Mouse (Mus musculus): ENCODE results near the gene Mamstr. TPM values are rescaled to one million over a fixed set of nuclear protein-coding genes. Genes with fewer than 3 reads are reported as not detected.
A peak's percentile ranks its signal among the peaks of the same experiment; 100 is the strongest.

The Mamstr gene
- polyA plus RNA-seq, 1 experiment from 2014 or later, result 2.7 TPM

GRCm38 (mm10) chr7:45617042-45617695 lies 22.6 kb upstream of the Mamstr start, which contains the start of gene Fut1:
Gene Fut1, plus strand, starts transcription at chr7:45617289.
- peak within 1 kb of the TSS; percentile 20 for H3K4me2 ChIP-seq (replicated peaks)
- H3K9ac ChIP-seq (replicated peaks), result no peak within 1 kb of the TSS
- H3K36me3 ChIP-seq, result no peaks in the 10 kb centered on the region
- H3K4me3 ChIP-seq, result peak within 1 kb of the TSS; percentile 17; the same call in 1 of the 2 replicates
- no peak for ATAC-seq (replicated peaks)
- WGBS, result 5% methylated on average over 28 of the region's 31 CpGs
- H3K4me1 ChIP-seq, result no peaks in the 10 kb centered on the region
- H3K27ac ChIP-seq (replicated peaks), result no peak within 1 kb of the TSS
- H3K9me3 ChIP-seq, result no peaks in the 10 kb centered on the region
- peaks cover 27% of the 10 kb centered on the region for H3K27me3 ChIP-seq

- H3K27me3 ChIP-seq, result peaks cover 27% of the 10 kb centered on the region
- H3K9me3 ChIP-seq, result no peaks in the 10 kb centered on the region
- 88% methylated on average over 5 of the region's 5 CpGs for WGBS
- no peak overlapping the region for H3K4me2 ChIP-seq (replicated peaks)
- H3K9ac ChIP-seq (replicated peaks), result no peak overlapping the region
- no peaks in the 10 kb centered on the region for H3K4me1 ChIP-seq
- ATAC-seq (replicated peaks), result no peak
- no peak overlapping the region for H3K27ac ChIP-seq (replicated peaks)
- H3K4me3 ChIP-seq, result no peak overlapping the region
- H3K36me3 ChIP-seq, result no peaks in the 10 kb centered on the region
Observed at GRCm38 (mm10) chr7:45618316-45618715, 21.5 kb upstream of the Mamstr start.

GRCm38 (mm10) chr7:45619592-45619991 lies 20.2 kb upstream of the Mamstr start:
- 87% methylated on average over 5 of the region's 5 CpGs for WGBS
- no peak overlapping the region for H3K9ac ChIP-seq (replicated peaks)
- no peak for ATAC-seq (replicated peaks)
- no peak overlapping the region for H3K4me2 ChIP-seq (replicated peaks)
- H3K36me3 ChIP-seq, result no peaks in the 10 kb centered on the region
- no peaks in the 10 kb centered on the region for H3K4me1 ChIP-seq
- no peak overlapping the region for H3K4me3 ChIP-seq
- no peaks in the 10 kb centered on the region for H3K9me3 ChIP-seq
- no peak overlapping the region for H3K27ac ChIP-seq (replicated peaks)
- peaks cover 27% of the 10 kb centered on the region for H3K27me3 ChIP-seq

GRCm38 (mm10) chr7:45621443-45621842 lies 18.3 kb upstream of the Mamstr start, which contains the start of gene Izumo1:
Gene Izumo1, plus strand, starts transcription at chr7:45621811.
- WGBS, result 35% methylated on average over 9 of the region's 9 CpGs
- no peak within 1 kb of the TSS for H3K4me3 ChIP-seq
- no peaks in the 10 kb centered on the region for H3K36me3 ChIP-seq
- no peak within 1 kb of the TSS for H3K27ac ChIP-seq (replicated peaks)
- no peak within 1 kb of the TSS for H3K9ac ChIP-seq (replicated peaks)
- peaks cover 24% of the 10 kb centered on the region for H3K27me3 ChIP-seq
- H3K9me3 ChIP-seq, result no peaks in the 10 kb centered on the region
- no peak for ATAC-seq (replicated peaks)
- no peak within 1 kb of the TSS for H3K4me2 ChIP-seq (replicated peaks)
- H3K4me1 ChIP-seq, result no peaks in the 10 kb centered on the region

GRCm38 (mm10) chr7:45623507-45623906 lies 16.3 kb upstream of the Mamstr start:
- ATAC-seq (replicated peaks), result no peak
- H3K9me3 ChIP-seq, result no peaks in the 10 kb centered on the region
- no peak overlapping the region for H3K27ac ChIP-seq (replicated peaks)
- WGBS, result 94% methylated on average over 11 of the region's 11 CpGs
- H3K4me1 ChIP-seq, result peaks cover 5% of the 10 kb centered on the region; the same call in 1 of the 2 replicates
- H3K27me3 ChIP-seq, result peaks cover 7% of the 10 kb centered on the region; the same call in 1 of the 2 replicates
- no peak overlapping the region for H3K4me3 ChIP-seq
- H3K36me3 ChIP-seq, result no peaks in the 10 kb centered on the region
- no peak overlapping the region for H3K4me2 ChIP-seq (replicated peaks)
- H3K9ac ChIP-seq (replicated peaks), result no peak overlapping the region

GRCm38 (mm10) chr7:45624718-45625117 lies 15.1 kb upstream of the Mamstr start:
- WGBS, result 84% methylated on average over 3 of the region's 3 CpGs
- no peaks in the 10 kb centered on the region for H3K27me3 ChIP-seq

GRCm38 (mm10) chr7:45625481-45625880 lies 14.3 kb upstream of the Mamstr start:
- Histone ChIP-seq H3K9me3 (no peaks in the 10 kb centered on the region), H3K4me1 (peaks cover 5% of the 10 kb centered on the region; the same call in 1 of the 2 replicates), H3K27me3 (no peaks in the 10 kb centered on the region), H3K4me2 (replicated peaks) (no peak overlapping the region), H3K9ac (replicated peaks) (no peak overlapping the region), H3K27ac (replicated peaks) (no peak overlapping the region), H3K36me3 (no peaks in the 10 kb centered on the region), H3K4me3 (no peak overlapping the region)
- WGBS, result 93% methylated on average over 8 of the region's 8 CpGs
- no peak for ATAC-seq (replicated peaks)

More at GRCm38 (mm10) chr7:45624718-45625117, 15.1 kb upstream of the Mamstr start:
- Histone ChIP-seq H3K4me3 (no peak overlapping the region), H3K9ac (replicated peaks) (no peak overlapping the region), H3K4me2 (replicated peaks) (no peak overlapping the region), H3K27ac (replicated peaks) (no peak overlapping the region), H3K4me1 (peaks cover 5% of the 10 kb centered on the region; the same call in 1 of the 2 replicates), H3K9me3 (no peaks in the 10 kb centered on the region), H3K36me3 (no peaks in the 10 kb centered on the region)
- ATAC-seq (replicated peaks), result no peak

- WGBS, result 90% methylated on average over 7 of the region's 7 CpGs
- Histone ChIP-seq H3K4me3 (no peak overlapping the region), H3K4me2 (replicated peaks) (no peak overlapping the region), H3K9me3 (no peaks in the 10 kb centered on the region), H3K36me3 (no peaks in the 10 kb centered on the region), H3K27ac (replicated peaks) (no peak overlapping the region), H3K4me1 (peaks cover 5% of the 10 kb centered on the region; the same call in 1 of the 2 replicates), H3K9ac (replicated peaks) (no peak overlapping the region), H3K27me3 (no peaks in the 10 kb centered on the region)
- ATAC-seq (replicated peaks), result no peak
Observed at GRCm38 (mm10) chr7:45626571-45627076, 13.2 kb upstream of the Mamstr start.

- Histone ChIP-seq H3K27me3 (no peaks in the 10 kb centered on the region), H3K36me3 (no peaks in the 10 kb centered on the region), H3K4me3 (peak within 1 kb of the TSS; percentile 54), H3K4me1 (peaks cover 6% of the 10 kb centered on the region), H3K9me3 (no peaks in the 10 kb centered on the region), H3K27ac (replicated peaks) (peak within 1 kb of the TSS; percentile 87), H3K4me2 (replicated peaks) (peak within 1 kb of the TSS; percentile 91), H3K9ac (replicated peaks) (peak within 1 kb of the TSS; percentile 70)
- WGBS, result 92% methylated on average over 9 of the region's 9 CpGs
- ATAC-seq (replicated peaks), result no peak
Observed at GRCm38 (mm10) chr7:45627261-45627660, 12.5 kb upstream of the Mamstr start, which contains the start of gene Rasip1. Gene Rasip1, plus strand, starts transcription at chr7:45627488.

- Histone ChIP-seq H3K4me1 (peaks cover 11% of the 10 kb centered on the region), H3K4me3 (peak overlapping the region; percentile 54), H3K36me3 (no peaks in the 10 kb centered on the region), H3K4me2 (replicated peaks) (peak overlapping the region; percentile 91), H3K27ac (replicated peaks) (peak overlapping the region; percentile 87), H3K27me3 (no peaks in the 10 kb centered on the region), H3K9me3 (no peaks in the 10 kb centered on the region), H3K9ac (replicated peaks) (peak overlapping the region; percentile 70)
- peak; percentile 88 for ATAC-seq (replicated peaks)
- WGBS, result under 1% methylated on average over 105 of the region's 105 CpGs
Observed at GRCm38 (mm10) chr7:45628364-45629294, 11.1 kb upstream of the Mamstr start.

GRCm38 (mm10) chr7:45630064-45630907 lies 9.5 kb upstream of the Mamstr start:
- Histone ChIP-seq H3K27me3 (no peaks in the 10 kb centered on the region), H3K36me3 (no peaks in the 10 kb centered on the region), H3K9ac (replicated peaks) (no peak overlapping the region), H3K4me2 (replicated peaks) (no peak overlapping the region), H3K27ac (replicated peaks) (no peak overlapping the region), H3K4me1 (peaks cover 11% of the 10 kb centered on the region), H3K4me3 (no peak overlapping the region), H3K9me3 (no peaks in the 10 kb centered on the region)
- no peak for ATAC-seq (replicated peaks)
- 73% methylated on average over 23 of the region's 23 CpGs for WGBS
